9 mouse cellular contexts compared by ENCODE assay signal in the genomic region with DNA sequence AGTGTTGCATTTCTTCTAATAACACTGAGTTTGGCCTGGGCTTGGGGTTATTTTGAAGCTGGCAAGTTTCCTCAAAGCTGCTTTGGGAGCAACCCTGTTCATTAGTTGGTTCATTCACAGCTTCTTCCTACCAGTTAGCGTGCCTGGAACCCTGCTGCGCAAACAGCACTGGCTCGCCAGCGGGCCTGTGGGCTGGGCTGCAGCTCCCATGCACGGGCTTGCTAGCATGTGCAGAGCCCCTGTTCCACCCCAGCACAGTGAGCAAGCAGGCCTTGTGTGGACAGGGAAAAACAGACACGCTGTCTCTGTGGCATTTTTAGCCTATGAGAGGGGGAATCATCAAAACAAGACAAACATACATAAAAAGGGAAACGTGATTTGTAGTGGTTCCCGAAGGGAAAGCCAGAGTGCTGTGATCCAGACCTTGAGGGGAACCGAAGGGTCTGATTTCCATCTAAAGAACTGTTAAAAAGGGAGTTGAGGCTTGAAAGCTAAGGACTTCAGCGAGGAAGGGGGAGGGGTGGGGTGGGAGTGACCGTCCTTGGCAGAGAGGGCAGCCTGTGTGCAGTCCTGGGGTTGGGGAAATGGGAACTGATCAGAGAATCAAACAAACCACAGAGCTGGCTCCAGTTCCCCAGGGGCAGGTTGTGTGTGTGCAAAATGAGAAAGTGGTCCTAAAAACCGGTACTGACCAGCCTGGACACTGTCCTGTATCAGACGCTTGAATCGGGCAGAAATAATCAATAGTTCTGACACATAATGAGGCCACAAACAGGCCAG.
DNase-seq lines count a peak whose midpoint lies in the region; ATAC-seq lines count a peak whose summit lies in the region.
"Had no signal": no experiment of that assay in that cellular context is flagged by ENCODE, and none has a peak within 500 bp of the region (broad histone marks: within the 10 kb centered on the region; RNA-seq: fewer than 3 reads in every experiment).

No protein-coding gene starts in this region.

- peak overlapping the region; percentile 70 for H3K27ac ChIP-seq in heart, embryonic 10.5 days
- peak overlapping the region; percentile 60 for H3K27ac ChIP-seq in embryonic facial prominence, embryonic 13.5 days
- H3K27ac ChIP-seq: macrophage had no signal

- DNase-seq in heart, embryonic 10.5 days (ENCODE audit: low spot score), result no peak
- DNase-seq in heart, adult 8-10 months (ENCODE audit: low spot score), result no peak
- peak; percentile 64 for DNase-seq in ZHBTc4 (ENCODE audit: low read depth, low spot score)
- DNase-seq in left cerebral cortex, adult 8-10 months (ENCODE audit: low spot score in 2 of 2), result peak; percentile 9 to 20
- DNase-seq in right cerebral cortex, postnatal 25 days, result peak; percentile 31
- DNase-seq in testis, postnatal 10 days (ENCODE audit: low spot score), result no peak
- no peak for DNase-seq in gastrocnemius, postnatal 36 days

- H3K9me3 ChIP-seq in heart, embryonic 10.5 days, result peaks cover 4% of the 10 kb centered on the region; the same call in 1 of the 2 replicates
- peaks cover 9% of the 10 kb centered on the region; the same call in 1 of the 2 replicates for H3K9me3 ChIP-seq in embryonic facial prominence, embryonic 13.5 days

- peak overlapping the region; percentile 52; the same call in 1 of the 2 replicates for H3K9ac ChIP-seq in embryonic facial prominence, embryonic 13.5 days

- ATAC-seq in embryonic facial prominence, embryonic 13.5 days (ENCODE audit: insufficient number of reproducible peaks, insufficient read depth, low FRiP score, low TSS enrichment, low read depth), result no peak

- WGBS in heart, embryonic 10.5 days, result 34% methylated on average over 14 of the region's 14 CpGs
- WGBS in embryonic facial prominence, embryonic 13.5 days, result 32% methylated on average over 14 of the region's 14 CpGs

- no peaks in the 10 kb centered on the region for H3K27me3 ChIP-seq in heart, embryonic 10.5 days (ENCODE audit: insufficient read depth, poor library complexity, severe bottlenecking)
- H3K27me3 ChIP-seq in embryonic facial prominence, embryonic 13.5 days, result no peaks in the 10 kb centered on the region

- no peak overlapping the region for H3K4me2 ChIP-seq in embryonic facial prominence, embryonic 13.5 days

- intact Hi-C loops in gastrocnemius, postnatal 36 days (cut with DNase I), result no loop called here

- H3K4me1 ChIP-seq in heart, embryonic 10.5 days, result peaks cover 19% of the 10 kb centered on the region
- peaks cover 16% of the 10 kb centered on the region for H3K4me1 ChIP-seq in embryonic facial prominence, embryonic 13.5 days

- no peaks in the 10 kb centered on the region for H3K36me3 ChIP-seq in heart, embryonic 10.5 days
- H3K36me3 ChIP-seq in embryonic facial prominence, embryonic 13.5 days, result no peaks in the 10 kb centered on the region

- H3K4me3 ChIP-seq in heart, embryonic 10.5 days, result no peak overlapping the region
- no peak overlapping the region for H3K4me3 ChIP-seq in embryonic facial prominence, embryonic 13.5 days

Comparison
In these comparisons a context has a peak if more than half of its experiments do, and no peak if none do; other contexts are left out.
1. DNase-seq: peak in ZHBTc4 (single experiment), left cerebral cortex, adult 8-10 months (2 of 2) and right cerebral cortex, postnatal 25 days (single experiment); none in heart, embryonic 10.5 days (single experiment), heart, adult 8-10 months (single experiment), testis, postnatal 10 days (single experiment) and gastrocnemius, postnatal 36 days (0 of 2).